Mouse (Mus musculus) myocyte (in vitro differentiated cells): Measurements from ENCODE around the gene Mybpc1. TPM values are rescaled to one million over a fixed set of nuclear protein-coding genes. Genes with fewer than 3 reads are reported as not detected.

Experiments
- polyA plus RNA-seq: library from polyadenylated mRNA; unstranded; fragments of >200 nt; fragmentation: generic; extraction: Trizol; gene quantifications from one replicate; pipeline ENCODE4 v1.2.1, GENCODE M21; 2012; ENCODE audit warnings: missing spikeins

The Mybpc1 gene
- polyA plus RNA-seq, 1 experiment = 21.9 TPM

Other genes starting within 250 kb of the Mybpc1 start
- gene Dram1, start 226.1 kb downstream of the Mybpc1 start, polyA plus RNA-seq = 1.7 TPM
- gene Gnptab, start 226.0 kb downstream of the Mybpc1 start, polyA plus RNA-seq = 4.6 TPM
- not detected for gene Sycp3, start 145.6 kb downstream of the Mybpc1 start, polyA plus RNA-seq
- 29.6 TPM for gene Chpt1, start 101.1 kb downstream of the Mybpc1 start, polyA plus RNA-seq
- gene Spic, start 79.9 kb upstream of the Mybpc1 start, polyA plus RNA-seq = not detected
- gene Arl1, start 125.7 kb upstream of the Mybpc1 start, polyA plus RNA-seq = 69.5 TPM
- gene Utp20, start 221.7 kb upstream of the Mybpc1 start, polyA plus RNA-seq = 11.5 TPM